Mouse (Mus musculus) thymus, adult 2 months (tissue): ENCODE data around the gene Pcgf6. TPM values are rescaled to one million over a fixed set of nuclear protein-coding genes. Genes with fewer than 3 reads are reported as not detected.
"Not testable (repeated sequence)": the region's sequence is repeated elsewhere in the genome, so short reads cannot be mapped to it uniquely, and the experiment has no call there.

Experiments used
- DNase-seq: peaks from one replicate; pipeline ENCODE4 v3.0.0; 2021
- H3K27ac ChIP-seq: fragments of 200-500 bp; 2 replicates; pipeline ENCODE4 v1.5.1; 2012; ENCODE audit warnings: low read length, control low read depth; ENCODE audit not compliant: control insufficient read depth, insufficient read depth
- H3K27me3 ChIP-seq: fragments of 200-500 bp; 2 replicates; pipeline ENCODE4 v1.6.1; 2012; ENCODE audit warnings: mild to moderate bottlenecking, low read length, moderate library complexity, mixed read lengths; ENCODE audit not compliant: control insufficient read depth, insufficient read depth
- H3K36me3 ChIP-seq: fragments of 200-500 bp; 2 replicates; pipeline ENCODE4 v1.6.1; 2012; ENCODE audit warnings: mild to moderate bottlenecking, low read length, moderate library complexity; ENCODE audit not compliant: control insufficient read depth, insufficient read depth
- H3K4me1 ChIP-seq: fragments of 200-500 bp; replicated peaks from 2 replicates; pipeline ENCODE4 v1.6.1; 2012; ENCODE audit warnings: low read length; ENCODE audit not compliant: control insufficient read depth, insufficient read depth
- H3K4me3 ChIP-seq: fragments of 200-500 bp; 2 replicates; pipeline ENCODE4 v1.5.1; 2012; ENCODE audit warnings: mild to moderate bottlenecking, low read length, control low read depth, moderate library complexity; ENCODE audit not compliant: control insufficient read depth, insufficient read depth
- CTCF ChIP-seq: fragments of 200-500 bp; IDR thresholded peaks from 2 replicates; pipeline ENCODE4 v1.5.1; 2012; ENCODE audit warnings: mild to moderate bottlenecking, control low read depth, low read length, moderate library complexity, borderline replicate concordance; ENCODE audit not compliant: control insufficient read depth, poor library complexity, insufficient read depth; ENCODE audit errors: extremely low read depth
- POLR2A ChIP-seq: fragments of 200-500 bp; IDR thresholded peaks from 2 replicates; pipeline ENCODE4 v1.6.1; 2012; ENCODE audit warnings: mild to moderate bottlenecking, low read length, control low read depth, moderate library complexity; ENCODE audit not compliant: control insufficient read depth, poor library complexity, insufficient read depth; ENCODE audit errors: extremely low read depth
- WGBS: fragments of 180-500 bp; shearing (Covaris S2); methylation state at CpG from one replicate; pipeline ENCODE4 v1.1.7; 2018; 5-methylcytosine and 5-hydroxymethylcytosine counted together
- polyA plus RNA-seq: library from polyadenylated mRNA; depleted of rRNA; stranded (reverse); fragments of >200 nt; gene quantifications from 2 replicates; pipeline ENCODE4 v1.2.3, GENCODE M21; 2012

Gene Pcgf6
- polyA plus RNA-seq, 1 experiment: 13.9 TPM

GRCm38 (mm10) chr19:47003742-47004511 is 46.8 kb downstream of the Pcgf6 start:
- DNase-seq: no peak
- Histone ChIP-seq H3K27me3 (no peaks in the 10 kb centered on the region), H3K4me3 (no peak overlapping the region), H3K4me1 (no peaks in the 10 kb centered on the region), H3K27ac (no peak overlapping the region), H3K36me3 (no peaks in the 10 kb centered on the region)
- 53% methylated on average over 6 of the region's 6 CpGs for WGBS
- no peak for TF ChIP-seq CTCF
- no peak for TF ChIP-seq POLR2A

- not testable (repeated sequence) for H3K36me3 ChIP-seq, H3K4me1 ChIP-seq, H3K4me3 ChIP-seq, H3K27ac ChIP-seq, DNase-seq, H3K27me3 ChIP-seq
- 89% methylated on average over 3 of the region's 3 CpGs for WGBS
Observed at GRCm38 (mm10) chr19:47000357-47000756, 50.3 kb downstream of the Pcgf6 start.

- TF ChIP-seq CTCF: no peak
- TF ChIP-seq POLR2A: no peak
- no peaks in the 10 kb centered on the region for H3K4me1 ChIP-seq
- WGBS: 90% methylated on average over 6 of the region's 6 CpGs
- H3K27me3 ChIP-seq: no peaks in the 10 kb centered on the region
- no peaks in the 10 kb centered on the region for H3K36me3 ChIP-seq
- DNase-seq: no peak
- no peak overlapping the region for H3K27ac ChIP-seq
- H3K4me3 ChIP-seq: no peak overlapping the region
Observed at GRCm38 (mm10) chr19:46999753-47000152, 51.0 kb downstream of the Pcgf6 start.

- Histone ChIP-seq H3K4me1 (no peaks in the 10 kb centered on the region), H3K4me3 (no peak overlapping the region), H3K27ac (no peak overlapping the region), H3K27me3 (no peaks in the 10 kb centered on the region), H3K36me3 (no peaks in the 10 kb centered on the region)
- WGBS: 92% methylated on average over 4 of the region's 4 CpGs
- DNase-seq: no peak
- no peak for TF ChIP-seq POLR2A
- no peak for TF ChIP-seq CTCF
Observed at GRCm38 (mm10) chr19:46998953-46999352, 51.8 kb downstream of the Pcgf6 start.

GRCm38 (mm10) chr19:46998168-46998870 is 52.4 kb downstream of the Pcgf6 start:
- TF ChIP-seq POLR2A: no peak
- TF ChIP-seq CTCF: no peak
- Histone ChIP-seq H3K27ac (no peak overlapping the region), H3K4me3 (no peak overlapping the region), H3K36me3 (no peaks in the 10 kb centered on the region), H3K27me3 (no peaks in the 10 kb centered on the region), H3K4me1 (no peaks in the 10 kb centered on the region)
- WGBS: 85% methylated on average over 8 of the region's 8 CpGs
- DNase-seq: no peak

GRCm38 (mm10) chr19:46996095-46996494 is 54.6 kb downstream of the Pcgf6 start:
- Histone ChIP-seq H3K27ac (no peak overlapping the region), H3K36me3 (no peaks in the 10 kb centered on the region), H3K27me3 (no peaks in the 10 kb centered on the region), H3K4me1 (no peaks in the 10 kb centered on the region), H3K4me3 (no peak overlapping the region)
- 89% methylated on average over 9 of the region's 9 CpGs for WGBS
- TF ChIP-seq CTCF (no peak), POLR2A (no peak)
- no peak for DNase-seq

- not testable (repeated sequence) for H3K36me3 ChIP-seq, DNase-seq, H3K4me3 ChIP-seq, H3K27ac ChIP-seq, H3K27me3 ChIP-seq
- H3K4me1 ChIP-seq: peaks cover 24% of the 10 kb centered on the region
- WGBS: 87% methylated on average over 4 of the region's 4 CpGs
Observed at GRCm38 (mm10) chr19:46992329-46992728, 58.4 kb downstream of the Pcgf6 start.
